Mouse (Mus musculus): Measurements from ENCODE around the gene AF067061.
A peak's percentile ranks its signal among the peaks of the same experiment; 100 is the strongest.
"Not testable (repeated sequence)": the region's sequence is repeated elsewhere in the genome, so short reads cannot be mapped to it uniquely, and the experiment has no call there.

AF067061 gene

DNA sequence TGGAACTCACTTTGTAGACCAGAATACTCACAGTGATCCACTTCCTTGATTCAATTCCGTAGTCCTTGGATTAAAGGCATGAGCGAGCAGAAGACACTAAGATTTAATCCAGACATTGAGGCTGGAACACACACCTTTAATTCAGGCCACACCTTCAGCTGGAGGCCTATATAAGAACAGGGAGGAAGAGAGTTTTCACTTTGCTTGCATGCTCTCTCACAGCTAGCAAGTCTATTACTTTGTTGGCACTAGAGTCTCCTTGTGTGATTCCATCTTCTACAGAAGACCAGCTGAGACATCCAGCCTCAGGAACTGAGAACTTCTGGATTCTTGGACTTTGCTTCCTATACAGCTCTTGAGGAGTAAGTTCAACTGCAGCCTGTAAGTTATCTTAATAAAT is at the start of gene AF067061:
TSS of gene AF067061 (plus strand) at position 245 of the 400 bp plus-strand sequence.
- not testable (repeated sequence) for DNase-seq

DNA sequence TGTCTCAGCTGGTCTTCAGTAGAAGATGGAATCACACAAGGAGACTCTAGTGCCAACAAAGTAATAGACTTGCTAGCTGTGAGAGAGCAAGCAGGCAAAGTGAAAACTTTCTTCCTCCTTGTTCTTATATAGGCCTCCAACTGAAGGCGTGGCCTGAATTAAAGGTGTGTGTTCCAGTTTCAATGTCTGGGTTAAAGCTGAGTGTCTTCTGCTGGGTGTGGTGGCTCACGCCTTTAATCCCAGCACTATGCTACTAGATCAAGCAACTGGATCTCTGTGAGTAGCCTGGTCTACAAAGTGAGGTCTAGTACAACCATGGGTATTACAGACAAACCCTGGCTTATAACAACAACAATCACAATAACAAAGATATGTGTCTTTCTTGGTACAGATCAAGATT is 47.1 kb upstream of the AF067061 start, which contains the start of gene Gm21762:
TSS of gene Gm21762 (minus strand) at position 101 of the 400 bp plus-strand sequence.
- DNase-seq: not testable (repeated sequence)

DNA sequence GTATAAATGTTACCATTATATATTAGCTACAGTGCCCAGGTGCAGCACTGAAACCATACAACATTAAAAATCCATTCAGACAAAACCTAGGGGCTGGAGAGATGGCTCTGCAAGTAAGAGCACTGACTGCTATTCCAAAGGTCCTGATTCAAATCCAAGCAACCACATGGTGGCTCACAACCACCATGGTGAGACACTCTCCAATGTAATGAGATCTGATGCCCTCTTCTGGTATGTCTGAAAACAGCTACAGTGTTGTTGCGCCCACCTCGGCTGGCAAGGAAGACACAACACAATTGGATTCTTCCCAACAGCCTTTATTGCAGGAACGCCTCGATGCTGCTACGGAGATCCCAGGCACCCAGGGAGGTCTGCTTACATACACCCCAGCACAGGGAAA is 42.0 kb upstream of the AF067061 start:
- DNase-seq: not testable (repeated sequence)

DNA sequence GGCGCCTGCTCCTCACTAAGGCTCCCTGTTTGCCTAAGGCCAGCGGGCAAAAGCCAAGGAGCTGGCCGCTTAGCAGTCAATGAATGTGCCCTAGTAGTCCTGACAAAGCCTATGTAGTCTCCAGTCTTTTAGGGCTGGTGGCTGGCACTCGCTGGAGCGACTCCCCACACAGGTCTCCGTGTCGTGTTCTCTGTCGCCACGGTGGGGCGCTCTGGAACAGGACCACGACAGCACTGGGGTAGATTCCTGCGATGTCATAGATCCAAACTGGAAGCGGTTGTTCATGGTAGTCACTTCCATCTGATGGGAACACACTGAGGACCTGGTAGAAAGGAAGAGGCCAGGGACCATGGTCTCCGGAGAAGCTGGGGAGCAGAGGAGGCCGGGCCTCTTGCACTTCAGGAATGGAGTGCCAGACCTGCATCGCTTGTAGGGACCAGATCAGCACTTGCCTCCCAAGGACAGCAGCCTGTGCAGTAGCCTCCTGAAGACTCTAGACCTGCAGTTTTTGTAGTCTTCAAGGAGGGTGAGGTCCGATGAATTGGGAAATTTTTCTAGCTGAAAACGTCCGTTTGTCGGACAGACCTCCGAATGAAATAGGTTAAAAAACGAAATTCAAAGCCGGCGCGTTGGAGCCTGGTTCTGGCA is 39.8 kb upstream of the AF067061 start:
- DNase-seq: not testable (repeated sequence)

DNA sequence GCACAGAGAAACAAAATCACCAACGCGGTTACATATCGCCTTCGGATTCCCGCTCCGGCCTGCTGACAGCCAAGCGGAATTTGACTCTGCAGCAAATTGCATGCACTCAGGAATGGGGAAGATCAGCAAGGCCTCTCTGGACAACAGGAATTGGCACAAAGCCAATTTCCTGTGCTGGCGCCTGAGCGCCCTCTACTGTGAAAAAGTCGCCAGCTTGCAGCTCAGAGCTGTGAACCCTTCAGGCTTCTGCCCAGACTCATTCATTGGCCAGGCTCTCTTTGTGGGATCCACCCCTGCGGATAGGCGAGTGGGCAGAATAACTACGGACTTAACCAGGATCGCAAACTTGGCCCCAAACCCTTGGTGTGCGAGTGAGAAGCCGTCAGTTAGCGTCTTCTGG is 31.1 kb upstream of the AF067061 start:
- peak; percentile 42 for DNase-seq

DNA sequence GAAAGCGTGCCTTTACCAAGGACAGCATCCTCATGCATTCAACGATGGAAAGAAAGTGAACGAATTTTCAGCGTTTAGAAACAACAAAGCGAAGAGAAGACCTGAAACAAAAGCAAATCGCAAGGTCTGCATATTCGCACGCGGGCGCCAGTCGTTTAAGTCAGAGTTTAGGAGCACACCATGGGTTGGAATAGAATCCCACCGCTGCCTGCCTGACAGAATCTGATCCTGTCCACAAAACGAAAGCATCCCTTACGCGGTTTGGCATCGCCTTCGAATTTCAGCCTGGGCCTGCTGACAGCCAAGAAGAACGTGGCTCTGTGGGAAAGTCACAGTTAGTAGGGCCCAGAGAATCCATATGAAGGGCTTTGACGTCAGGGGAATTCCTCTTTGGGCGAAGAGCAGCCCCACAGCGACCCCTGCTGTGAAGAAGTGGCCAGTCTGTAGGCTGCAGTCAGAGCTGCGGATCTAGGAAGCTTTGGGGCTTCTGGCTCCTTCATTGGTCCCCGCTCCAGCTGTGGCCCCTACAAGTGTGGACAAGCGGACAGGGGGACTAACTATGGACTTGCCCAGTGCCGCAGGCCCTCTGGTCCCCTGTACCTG is 30.4 kb upstream of the AF067061 start:
- peak; percentile 39 for DNase-seq

DNA sequence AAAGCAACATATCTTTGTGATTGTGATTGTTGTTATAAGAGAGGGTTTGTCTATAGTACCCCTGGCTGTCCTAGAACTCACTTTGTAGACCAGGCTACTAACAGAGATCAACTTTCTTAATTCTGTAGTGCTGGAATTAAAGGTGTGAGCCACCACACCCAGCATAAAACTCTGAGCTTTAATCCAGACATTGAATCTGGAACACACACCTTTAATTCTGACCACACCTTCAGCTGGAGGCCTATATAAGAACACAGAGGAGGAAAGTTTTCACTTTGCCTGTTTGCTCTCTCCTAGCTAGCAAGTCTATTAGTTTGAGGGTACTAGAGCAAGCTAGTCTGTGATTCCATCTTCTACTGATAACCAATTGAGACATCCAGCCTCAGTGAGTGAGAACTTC is 24.1 kb upstream of the AF067061 start, which contains the start of gene Gm21731:
TSS of gene Gm21731 (plus strand) at position 301 of the 400 bp plus-strand sequence.
- DNase-seq: not testable (repeated sequence)

DNA sequence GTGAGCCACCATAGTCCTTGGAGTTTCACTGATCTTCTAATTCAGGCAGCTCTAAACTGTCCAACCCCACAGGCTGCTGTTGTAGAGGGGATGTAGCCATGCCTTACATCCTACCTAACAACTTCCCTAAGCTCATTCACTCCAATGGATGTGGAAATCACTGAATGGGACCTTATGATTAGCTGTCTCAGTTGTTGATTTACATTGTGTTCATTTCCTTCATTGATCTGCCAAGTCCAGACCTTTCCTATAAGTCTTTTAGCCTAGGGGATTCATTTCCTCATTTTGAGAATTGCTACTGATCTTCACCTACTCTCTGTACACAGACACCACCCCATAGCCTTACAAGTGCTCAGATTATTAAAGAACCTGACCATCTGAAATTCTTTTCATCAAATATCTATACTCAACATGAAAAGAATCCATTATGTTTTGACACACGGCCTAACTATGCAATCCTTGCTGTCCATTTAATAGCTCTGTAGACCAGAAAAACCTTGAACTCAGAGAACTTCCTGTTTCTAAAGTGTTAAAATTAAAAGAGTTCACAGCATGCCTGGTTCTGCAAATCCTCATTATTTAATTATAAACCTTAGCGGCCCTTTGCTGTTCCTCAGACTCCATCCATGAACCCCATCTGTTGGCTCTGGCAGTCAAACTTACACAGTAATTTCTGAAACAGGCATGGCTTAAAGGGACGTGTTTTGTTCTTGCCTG is 11.5 kb upstream of the AF067061 start:
- DNase-seq: not testable (repeated sequence)

DNA sequence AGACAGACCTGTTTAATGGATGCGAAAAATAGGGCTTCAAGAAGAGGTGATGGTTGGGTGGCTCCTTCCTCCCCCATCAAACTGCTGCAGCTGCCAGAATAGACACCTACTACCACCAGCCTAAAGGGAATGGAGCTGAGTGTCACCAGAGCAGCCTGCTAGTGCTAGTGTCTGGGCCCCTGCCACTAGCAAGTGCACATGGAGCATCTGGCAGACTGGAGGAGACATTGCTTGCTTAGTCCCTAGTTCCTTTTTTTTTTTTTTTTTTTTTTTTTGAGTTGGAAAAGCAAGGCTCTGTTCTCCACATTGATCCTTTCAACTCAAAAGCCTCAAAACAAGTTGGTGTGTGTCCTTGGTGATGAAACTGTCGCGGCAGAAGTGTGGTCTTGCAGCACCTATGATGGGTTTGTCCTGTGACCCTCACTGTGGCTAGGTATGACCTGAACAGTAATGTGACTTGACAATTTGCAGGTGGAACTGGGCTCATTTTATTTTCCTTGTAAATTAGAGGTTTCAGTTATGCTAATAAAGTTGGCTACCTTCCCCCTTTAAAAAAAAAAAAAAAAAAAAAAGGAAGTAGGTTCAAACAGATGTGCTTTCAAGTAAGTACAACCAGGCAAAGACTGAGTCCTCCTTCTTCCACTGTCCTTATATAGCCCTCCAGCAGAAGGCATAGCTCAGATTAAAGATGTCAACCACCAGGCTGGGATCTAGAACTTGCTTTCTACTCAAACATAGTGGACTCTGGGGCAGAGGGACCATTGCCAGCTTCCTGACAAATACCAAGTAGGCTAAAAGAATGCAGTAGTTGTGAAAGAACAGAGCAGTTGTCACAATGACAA is 3.9 kb upstream of the AF067061 start:
- DNase-seq: not testable (repeated sequence)

DNA sequence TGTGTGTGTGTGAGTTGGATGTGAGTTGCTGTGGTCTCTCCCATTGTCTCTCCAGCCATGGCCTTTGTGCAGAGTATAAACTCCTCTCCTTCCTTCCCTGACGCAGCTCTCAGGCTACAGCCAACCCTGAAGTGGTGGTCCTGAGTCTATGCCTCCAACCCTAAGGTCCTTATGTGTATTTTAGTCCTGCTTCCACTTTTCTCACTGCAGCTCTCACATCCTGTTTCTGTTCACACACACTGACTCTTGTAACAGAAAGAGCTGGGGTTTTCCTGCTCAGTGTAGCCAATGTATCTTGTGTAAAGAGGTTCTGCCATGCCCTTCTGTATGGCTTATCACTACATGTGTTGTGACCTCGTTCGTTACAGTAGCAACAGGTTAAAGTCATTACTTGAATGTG is 3.2 kb upstream of the AF067061 start:
- peak; percentile 83 for DNase-seq

DNA sequence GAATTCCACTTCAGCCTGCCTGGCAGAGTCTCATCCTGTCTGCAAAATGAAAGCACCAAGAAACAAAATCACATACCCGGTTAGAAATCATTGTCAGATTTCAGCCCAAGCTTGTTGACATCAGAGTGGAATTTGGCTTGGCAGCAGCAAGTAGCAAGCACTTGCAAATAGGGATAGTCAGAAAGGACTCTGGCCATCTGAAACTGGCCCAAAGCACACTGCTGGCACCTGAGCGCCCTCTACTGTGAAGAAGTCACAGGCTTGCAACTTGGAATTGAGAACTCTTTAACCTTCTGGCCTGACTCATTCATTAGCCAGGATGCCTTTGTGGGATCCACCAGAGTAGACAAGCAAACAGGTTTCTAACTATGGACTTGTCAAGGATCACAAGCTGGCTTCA is 14.9 kb downstream of the AF067061 start:
- DNase-seq: peak; percentile 21

DNA sequence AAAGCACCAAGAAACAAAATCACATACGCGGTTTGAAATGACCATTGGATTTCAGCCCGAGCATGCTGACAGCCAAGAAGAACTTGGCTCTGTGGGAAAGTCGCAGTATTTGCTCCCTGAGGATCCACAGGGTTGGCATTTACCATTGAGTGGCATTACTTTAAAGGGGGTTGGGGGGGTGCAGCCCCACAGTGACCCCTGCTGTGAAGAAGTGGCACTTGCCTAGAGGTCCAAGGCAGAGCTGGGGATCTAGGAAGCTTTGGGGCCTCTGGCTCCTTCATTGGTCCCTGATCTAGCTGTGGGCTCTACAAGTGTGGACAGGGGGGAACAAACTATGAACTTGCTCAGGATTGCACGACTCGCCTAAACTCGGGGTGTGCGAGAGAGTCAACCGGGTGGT is 15.9 kb downstream of the AF067061 start:
- DNase-seq: no peak

DNA sequence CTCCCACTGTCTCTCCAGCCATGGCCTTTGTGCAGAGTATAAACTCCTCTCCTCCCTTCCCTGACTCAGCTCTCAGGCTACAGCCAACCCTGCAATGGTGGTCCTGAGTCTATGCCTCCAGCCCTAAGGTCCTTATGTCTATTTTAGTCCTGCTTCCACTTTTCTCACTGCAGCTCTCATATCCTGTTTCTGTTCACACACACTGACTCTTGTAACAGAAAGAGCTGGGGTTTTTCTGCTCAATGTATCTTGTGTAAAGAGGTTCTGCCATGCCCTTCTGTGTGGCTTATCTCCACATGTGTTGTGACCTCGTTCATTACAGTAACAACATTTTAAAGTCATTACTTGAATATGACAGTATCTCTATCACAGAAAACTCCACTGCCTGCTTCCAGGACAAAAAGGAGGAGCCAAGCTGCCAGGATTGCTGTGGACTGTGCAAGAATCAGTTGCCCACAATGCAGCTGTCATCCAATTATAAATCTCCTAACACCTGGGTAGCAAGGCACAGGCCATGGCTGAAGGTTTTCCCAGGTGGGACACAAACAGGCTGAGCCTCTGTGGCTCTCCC is 36.5 kb downstream of the AF067061 start:
- DNase-seq: peak; percentile 85

DNA sequence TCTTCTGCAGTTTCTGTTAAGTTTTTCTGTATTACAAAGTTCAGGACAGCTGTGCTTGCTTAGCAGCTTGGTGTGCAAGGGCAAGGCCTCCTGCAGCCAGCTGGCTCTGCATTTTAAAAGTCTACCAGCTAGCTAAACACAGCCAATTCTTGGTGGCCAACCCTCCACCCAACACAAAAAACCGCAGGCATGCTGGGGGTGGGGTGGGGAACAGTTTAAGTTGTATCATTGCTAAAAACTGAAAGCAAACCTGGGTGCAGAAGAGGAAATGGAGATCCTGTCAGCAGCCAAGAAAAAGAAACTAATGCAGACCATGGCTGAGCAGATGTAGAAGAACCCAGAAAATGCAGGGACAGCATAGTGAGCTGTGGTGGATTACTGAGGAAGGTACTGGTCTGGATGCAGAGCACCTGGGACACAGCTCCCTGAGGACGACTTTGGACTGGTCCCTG is 37.1 kb downstream of the AF067061 start, which contains the start of gene BC147527:
TSS of gene BC147527 (plus strand) at position 402 of the 452 bp plus-strand sequence.
- peak; percentile 91 for DNase-seq

DNA sequence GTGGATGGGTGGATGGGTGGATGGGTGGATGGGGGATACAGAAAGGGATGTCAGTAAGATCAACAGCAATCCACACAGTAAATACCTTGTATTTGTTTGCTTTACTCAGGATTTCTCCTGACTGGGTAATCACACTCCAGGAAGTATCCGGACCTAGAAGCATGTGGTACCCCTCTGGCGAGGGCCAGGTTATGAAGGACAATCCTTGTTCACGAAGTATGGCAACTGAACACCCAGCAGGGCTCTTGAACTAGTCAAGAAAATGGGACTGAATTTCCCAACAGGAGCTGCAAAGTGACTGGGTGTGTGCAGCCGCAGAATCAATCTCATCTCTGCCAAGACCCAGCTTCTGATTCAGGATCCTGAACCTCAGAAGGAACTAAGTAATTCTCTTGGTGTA is 37.9 kb downstream of the AF067061 start:
- DNase-seq: peak; percentile 53

DNA sequence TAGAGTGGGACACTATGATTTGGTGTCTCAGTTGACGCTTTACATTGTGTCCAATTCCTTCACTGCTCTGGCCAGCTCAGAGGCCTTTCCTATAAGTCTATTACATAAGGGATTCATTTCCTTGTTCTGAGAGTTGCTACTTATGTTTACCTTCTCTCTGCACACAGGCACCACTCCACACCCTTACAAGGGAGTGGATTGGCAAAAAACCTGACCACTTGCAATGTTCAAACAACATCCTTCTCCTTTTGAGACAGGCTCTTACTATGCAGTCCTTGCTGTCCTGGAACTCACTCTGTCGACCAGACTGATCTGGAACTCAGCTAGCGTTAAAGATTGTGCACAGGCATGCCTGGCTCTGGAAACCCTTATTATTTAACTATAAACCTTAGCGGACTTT is 47.8 kb downstream of the AF067061 start:
- DNase-seq: peak; percentile 31

DNA sequence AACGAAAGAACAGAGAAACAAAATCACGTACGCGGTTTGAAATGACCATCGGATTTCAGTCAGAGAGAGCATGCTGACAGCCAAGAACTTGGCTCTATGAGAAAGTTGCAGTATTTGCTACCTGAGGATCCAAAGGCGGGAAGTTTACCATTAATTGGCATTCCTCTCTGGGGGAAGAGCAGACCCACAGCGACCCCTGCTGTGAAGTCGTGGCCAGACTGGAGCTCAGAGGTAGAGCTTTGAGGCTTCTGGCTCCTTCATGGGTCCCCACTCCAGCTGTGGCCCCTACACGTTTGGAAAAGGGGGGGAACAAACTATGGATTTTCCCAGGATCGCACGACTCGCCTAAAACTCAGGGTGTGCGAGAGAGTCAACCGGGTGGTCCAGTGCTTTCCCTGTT is 50.7 kb downstream of the AF067061 start:
- peak; percentile 68 for DNase-seq

Data from heart, adult 11 months (tissue).